Mouse (Mus musculus) brain, adult 2 months (tissue): Measurements from ENCODE around the gene Pigg.

Experiments used
- DNase-seq: peaks from one replicate; pipeline ENCODE4 v3.0.0; 2011; ENCODE audit warnings: low read depth, low spot score

Gene Pigg

DNA sequence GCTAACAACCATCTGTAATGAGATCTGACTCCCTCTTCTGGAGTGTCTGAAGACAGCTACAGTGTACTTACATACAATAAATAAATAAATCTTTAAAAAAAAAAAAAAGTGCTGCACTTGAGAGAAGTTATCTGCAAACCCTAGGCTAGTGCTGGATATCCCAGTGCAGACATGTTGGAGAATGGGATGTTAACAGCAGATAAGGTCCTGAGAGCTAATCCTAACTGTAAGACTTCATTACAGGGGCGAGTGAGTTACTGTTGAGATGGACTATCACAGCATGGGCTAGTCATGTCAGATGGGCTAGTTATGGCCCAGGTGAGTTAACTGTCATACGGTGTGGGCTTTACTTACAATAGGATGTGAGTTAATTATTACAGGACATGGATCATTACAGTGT is 41.6 kb downstream of the Pigg start:
- DNase-seq: no peak

DNA sequence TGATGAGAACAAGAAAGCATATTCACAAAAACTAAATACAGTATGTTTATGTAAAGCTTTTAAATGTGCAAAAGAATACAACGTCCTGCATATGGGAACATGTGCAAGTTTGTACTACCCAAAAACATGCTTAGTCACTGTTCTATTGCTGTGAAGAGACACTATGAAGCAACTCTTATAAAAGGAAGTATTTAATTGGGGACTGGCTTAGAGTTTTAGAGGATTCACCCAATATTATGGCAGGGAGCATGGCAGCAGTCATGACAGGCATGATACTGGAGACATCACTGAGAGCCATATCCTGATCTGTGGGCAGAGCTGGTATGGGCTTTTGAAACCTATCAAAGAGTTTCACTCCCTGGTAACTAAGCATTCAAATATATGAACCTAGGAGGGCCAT is 45.5 kb downstream of the Pigg start:
- DNase-seq: no peak

- peak; percentile 84 for DNase-seq
Measured at GRCm38 (mm10) chr5:108359491-108359890, 47.1 kb downstream of the Pigg start.

- DNase-seq: no peak
Measured at GRCm38 (mm10) chr5:108360211-108360610, 47.8 kb downstream of the Pigg start.

DNA sequence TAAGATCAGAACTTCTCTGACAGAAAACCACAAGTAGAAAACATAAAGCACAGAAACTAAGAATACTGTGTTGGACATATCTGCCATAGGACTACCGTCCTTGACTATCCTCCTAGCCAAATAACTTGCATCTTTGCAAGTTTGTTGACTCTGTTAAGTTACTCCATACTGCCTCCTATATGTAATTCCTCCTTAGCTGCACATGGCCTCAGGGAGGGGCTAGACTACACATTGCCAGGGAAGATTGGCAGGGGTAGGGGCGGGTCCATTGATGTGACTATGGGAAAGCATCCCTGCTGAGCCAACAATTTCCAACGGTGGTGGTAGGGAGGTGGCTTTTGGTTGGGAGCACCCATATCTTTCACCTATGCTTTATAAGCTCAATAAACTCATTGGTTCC is 49.9 kb downstream of the Pigg start:
- no peak for DNase-seq

GRCm38 (mm10) chr5:108366328-108366983 is 54.0 kb downstream of the Pigg start:
- DNase-seq: no peak

- DNase-seq: peak; percentile 67
Measured at GRCm38 (mm10) chr5:108366984-108367841, 54.8 kb downstream of the Pigg start.

GRCm38 (mm10) chr5:108367871-108368332 is 55.5 kb downstream of the Pigg start, which contains the start of gene Gm42517:
TSS of gene Gm42517 (minus strand) at chr5:108367922.
- DNase-seq: no peak

DNA sequence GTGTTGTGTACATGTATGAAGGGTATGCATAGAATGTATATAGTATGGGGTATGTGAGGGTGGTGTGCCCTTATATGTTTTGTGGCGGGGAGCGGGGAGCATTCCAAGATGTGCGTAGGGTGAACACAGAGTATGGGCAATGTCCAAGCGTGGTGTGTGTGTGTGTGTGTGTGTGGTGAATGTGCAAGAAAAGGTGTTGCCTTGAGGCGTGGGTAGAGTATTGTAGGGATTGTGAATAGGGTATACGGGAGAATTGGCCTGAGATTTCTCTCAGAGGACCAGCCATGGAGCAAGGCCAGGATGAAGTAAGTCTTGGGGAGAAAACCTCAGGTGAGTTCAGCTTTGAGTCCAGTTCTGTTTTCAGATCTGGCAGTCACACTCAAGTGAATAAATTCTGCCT is 56.0 kb downstream of the Pigg start:
- DNase-seq: peak; percentile 67

GRCm38 (mm10) chr5:108368851-108369621 is 56.6 kb downstream of the Pigg start:
- peak; percentile 96 for DNase-seq

DNA sequence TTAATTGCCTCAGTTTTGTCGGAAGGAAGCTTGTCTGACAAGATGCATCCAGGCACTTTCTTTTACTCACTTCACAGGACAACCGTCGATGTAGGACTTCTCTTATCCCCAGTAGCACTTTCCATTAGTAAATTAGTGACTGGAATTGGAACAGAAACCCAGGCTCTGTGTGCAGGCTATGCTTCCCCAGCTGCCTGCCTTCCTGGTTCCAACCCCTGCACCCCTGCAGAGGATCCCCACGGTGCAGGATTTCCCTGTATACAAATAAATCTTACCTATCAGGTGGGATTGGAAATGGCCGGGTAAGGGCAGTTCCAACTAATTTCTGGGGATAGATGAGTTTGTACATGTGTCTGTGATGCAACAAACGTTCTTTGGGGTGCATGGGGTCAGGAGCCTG is 57.6 kb downstream of the Pigg start:
- DNase-seq: no peak

- DNase-seq: peak; percentile 53
Measured at GRCm38 (mm10) chr5:108374079-108374478, 61.7 kb downstream of the Pigg start.

DNA sequence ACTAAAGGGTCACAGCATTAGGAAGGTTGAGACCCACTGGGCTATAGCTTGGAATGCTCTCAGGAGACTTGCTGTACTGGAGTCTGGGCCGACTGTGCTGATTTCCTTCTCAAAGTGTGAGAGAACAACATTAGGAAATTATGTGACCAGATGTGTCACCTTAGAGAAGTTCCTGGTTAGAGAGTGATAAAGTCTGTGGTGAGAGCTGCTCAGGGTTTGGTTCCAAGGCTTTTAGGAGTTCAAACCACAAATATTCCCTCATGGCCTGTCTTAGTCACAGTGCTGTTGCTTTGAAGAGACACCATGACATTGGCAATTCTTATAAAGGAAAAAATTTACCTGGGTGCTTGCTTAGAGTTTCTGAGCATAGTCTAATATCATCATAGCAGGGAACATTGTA is 63.6 kb downstream of the Pigg start:
- DNase-seq: no peak

GRCm38 (mm10) chr5:108378346-108378745 is 65.9 kb downstream of the Pigg start:
- DNase-seq: no peak

- peak; percentile 91 for DNase-seq
Measured at GRCm38 (mm10) chr5:108385632-108386031, 73.2 kb downstream of the Pigg start.

- DNase-seq: peak; percentile 75
Measured at GRCm38 (mm10) chr5:108386449-108386848, 74.0 kb downstream of the Pigg start.

DNA sequence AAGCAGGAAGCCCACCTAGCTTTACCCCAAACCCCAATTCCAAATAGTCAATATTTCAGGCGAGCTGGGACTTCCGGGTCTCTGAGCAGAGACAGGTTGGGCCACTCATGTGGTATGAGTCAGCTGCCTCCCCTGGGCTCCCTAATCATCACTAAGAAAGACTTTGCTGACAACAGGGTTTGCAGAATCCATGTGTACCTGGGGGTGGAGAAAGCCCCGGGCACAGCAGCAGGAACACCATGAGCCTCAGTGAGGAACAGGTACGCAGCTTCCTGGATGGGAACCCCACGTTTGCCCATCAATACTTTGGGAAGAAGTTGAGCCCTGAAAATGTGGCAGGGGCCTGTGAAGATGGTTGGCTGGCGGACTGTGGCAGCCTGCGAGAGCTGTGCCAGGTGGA is 75.8 kb downstream of the Pigg start, which contains the start of gene Pde6b:
Gene Pde6b, plus strand, starts transcription at position 191 of the 400 bp plus-strand sequence.
- DNase-seq: no peak

- DNase-seq: no peak
Measured at GRCm38 (mm10) chr5:108389744-108390143, 77.3 kb downstream of the Pigg start.
